Mouse (Mus musculus) G1E (cell line): ENCODE data around the gene Heatr3.

Source experiments
- CTCF ChIP-seq: IDR thresholded peaks from 2 replicates; pipeline ENCODE4 v1.5.1; 2012; ENCODE audit warnings: low read depth, low read length, inconsistent platforms, mixed read lengths
- TAL1 ChIP-seq: conservative IDR thresholded peaks from 2 replicates; pipeline ENCODE4 v1.6.1; 2012; ENCODE audit warnings: low read depth, low read length, inconsistent platforms, mixed read lengths

GRCm38 (mm10) chr8:88118456-88119036 lies 19.1 kb upstream of the Heatr3 start, which contains the start of gene Cnep1r1:
- TF ChIP-seq CTCF (0 out of 2 replicates have a peak, but pooled peaks have one; percentile 13), TAL1 (no peak)
